8 mouse cellular contexts compared by ENCODE assay signal in the genomic region with DNA sequence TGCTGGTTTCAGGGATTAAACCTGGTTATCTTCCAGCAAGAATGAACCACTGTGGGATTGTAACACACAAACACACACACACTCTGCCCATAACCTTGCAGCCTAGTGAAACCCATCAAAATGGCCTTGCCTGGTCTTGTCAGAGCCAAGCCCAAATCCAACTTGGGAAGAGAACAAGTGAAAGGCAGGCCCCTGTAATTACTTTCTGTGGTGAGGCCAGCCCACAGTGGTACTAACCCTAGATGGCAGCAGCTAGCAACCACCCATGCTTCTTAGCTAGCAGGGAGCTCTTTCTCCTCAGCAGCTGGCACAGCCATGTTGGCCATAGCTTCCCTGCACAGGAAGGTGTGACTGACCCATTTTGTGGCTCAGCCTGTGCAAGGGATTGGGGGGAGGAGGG. TPM values are rescaled to one million over a fixed set of nuclear protein-coding genes. Genes with fewer than 3 reads are reported as not detected.
DNase-seq lines count a peak whose midpoint lies in the region; ATAC-seq lines count a peak whose summit lies in the region.

No protein-coding gene starts in this region.

- no peak overlapping the region for H3K4me2 ChIP-seq in limb, embryonic 11.5 days (ENCODE audit: low read depth, severe bottlenecking)
- H3K4me2 ChIP-seq in forebrain, embryonic 11.5 days (ENCODE audit: low read depth, low read length, severe bottlenecking) = no peak overlapping the region
- peak overlapping the region; percentile 95 for H3K4me2 ChIP-seq in intestine, embryonic 15.5 days (replicated peaks)

- H3K4me1 ChIP-seq in limb, embryonic 11.5 days (ENCODE audit: control insufficient read depth, insufficient read depth, low read length) = peaks cover 7% of the 10 kb centered on the region; the same call in 1 of the 2 replicates
- H3K4me1 ChIP-seq in limb, embryonic 10.5 days = peaks cover 33% of the 10 kb centered on the region
- H3K4me1 ChIP-seq in forebrain, embryonic 11.5 days (replicated peaks; ENCODE audit: control insufficient read depth, insufficient read depth, low read length) = peaks cover 12% of the 10 kb centered on the region; the same call in 1 of the 2 replicates
- peaks cover 23% of the 10 kb centered on the region for H3K4me1 ChIP-seq in intestine, embryonic 15.5 days (replicated peaks)

- ATAC-seq in limb, embryonic 11.5 days (ENCODE audit: insufficient number of reproducible peaks, low FRiP score, low TSS enrichment, low read depth) = no peak
- no peak for ATAC-seq in forebrain, embryonic 11.5 days (replicated peaks; ENCODE audit: low FRiP score)
- no peak for ATAC-seq in intestine, embryonic 15.5 days

- peaks cover 18% of the 10 kb centered on the region for H3K36me3 ChIP-seq in limb, embryonic 11.5 days (ENCODE audit: control insufficient read depth, insufficient read depth, low read length)
- peaks cover 69% of the 10 kb centered on the region for H3K36me3 ChIP-seq in limb, embryonic 10.5 days
- H3K36me3 ChIP-seq in forebrain, embryonic 11.5 days (ENCODE audit: control insufficient read depth, insufficient read depth, low read length) = peaks cover 11% of the 10 kb centered on the region; the same call in 1 of the 2 replicates
- H3K36me3 ChIP-seq in intestine, embryonic 15.5 days = peaks cover 17% of the 10 kb centered on the region

- no peak overlapping the region for H3K9ac ChIP-seq in limb, embryonic 11.5 days (ENCODE audit: low read length)
- no peak overlapping the region for H3K9ac ChIP-seq in forebrain, embryonic 11.5 days (ENCODE audit: low read length)
- no peak overlapping the region for H3K9ac ChIP-seq in intestine, embryonic 15.5 days

- peak; percentile 46 for DNase-seq in limb, embryonic 11.5 days (ENCODE audit: low spot score)
- no peak for DNase-seq in limb, embryonic 10.5 days (ENCODE audit: low spot score)
- peak; percentile 62 for DNase-seq in adipocyte (ENCODE audit: low spot score)
- peak; percentile 55 for DNase-seq in forebrain, embryonic 11.5 days (ENCODE audit: low spot score)
- peak; percentile 57 for DNase-seq in naive thymus-derived CD4-positive, alpha-beta T cell, adult 2 months (ENCODE audit: low read depth)
- DNase-seq in layer of hippocampus, postnatal 25 days (ENCODE audit: extremely low spot score in 1 of 2, low spot score in 1 of 2) = no peak
- DNase-seq in gastrocnemius, adult 18-20 months (ENCODE audit: low spot score) = no peak

- H3K27ac ChIP-seq in limb, embryonic 11.5 days (replicated peaks; ENCODE audit: low read depth, low read length) = no peak overlapping the region; the same call in 1 of the 2 replicates
- H3K27ac ChIP-seq in limb, embryonic 10.5 days = no peak overlapping the region
- H3K27ac ChIP-seq in forebrain, embryonic 11.5 days (ENCODE audit: low read depth, low read length) = no peak overlapping the region
- peak overlapping the region; percentile 98 for H3K27ac ChIP-seq in intestine, embryonic 15.5 days

- H3K4me3 ChIP-seq in limb, embryonic 11.5 days (ENCODE audit: low read depth, low read length) = no peak overlapping the region
- H3K4me3 ChIP-seq in limb, embryonic 10.5 days = no peak overlapping the region
- no peak overlapping the region for H3K4me3 ChIP-seq in forebrain, embryonic 11.5 days (ENCODE audit: low read depth, low read length)
- H3K4me3 ChIP-seq in intestine, embryonic 15.5 days (replicated peaks) = no peak overlapping the region

- no peaks in the 10 kb centered on the region for H3K9me3 ChIP-seq in limb, embryonic 11.5 days (ENCODE audit: control insufficient read depth, low read length)
- H3K9me3 ChIP-seq in limb, embryonic 10.5 days (replicated peaks) = no peaks in the 10 kb centered on the region
- no peaks in the 10 kb centered on the region for H3K9me3 ChIP-seq in forebrain, embryonic 11.5 days (ENCODE audit: control insufficient read depth, low read length)
- no peaks in the 10 kb centered on the region for H3K9me3 ChIP-seq in intestine, embryonic 15.5 days

- H3K27me3 ChIP-seq in limb, embryonic 11.5 days (ENCODE audit: control insufficient read depth, insufficient read depth, low read length) = no peaks in the 10 kb centered on the region
- no peaks in the 10 kb centered on the region for H3K27me3 ChIP-seq in limb, embryonic 10.5 days (ENCODE audit: low read depth, poor library complexity, severe bottlenecking)
- no peaks in the 10 kb centered on the region for H3K27me3 ChIP-seq in forebrain, embryonic 11.5 days (ENCODE audit: control insufficient read depth, insufficient read depth, low read length)
- H3K27me3 ChIP-seq in intestine, embryonic 15.5 days (replicated peaks) = no peaks in the 10 kb centered on the region

RNA-seq across cellular contexts. Expression of a gene that starts 1.2 kb away (rescaled TPM):
- 1.5 and 1.9 TPM in 2 replicates for polyA plus RNA-seq in limb, embryonic 11.5 days (2014; fragmentation: Nextera tagmentation; extraction: Ambion mirVana)
- polyA plus RNA-seq in limb, embryonic 10.5 days (2016; fragmentation: Nextera tagmentation; extraction: Ambion mirVana) = 1.2 and 1.3 TPM in 2 replicates
- 2.5 and 3.0 TPM in 2 replicates for polyA plus RNA-seq in forebrain, embryonic 11.5 days (2014; fragmentation: Nextera tagmentation; extraction: Ambion mirVana)
- 12.8 and 12.9 TPM in 2 replicates for polyA plus RNA-seq in intestine, embryonic 15.5 days (2015; fragmentation: Nextera tagmentation; extraction: Ambion mirVana)
- total RNA-seq in layer of hippocampus, postnatal 25 days (2021) = under 1 TPM; 0.23 to 0.25 TPM
- total RNA-seq in gastrocnemius, adult 18-20 months (2021) = 1 to 10 TPM; 2.2 to 2.4 TPM

Comparison
In these comparisons a context has a peak if more than half of its experiments do, and no peak if none do; other contexts are left out.
1. DNase-seq: peak in limb, embryonic 11.5 days (single experiment), adipocyte (single experiment), forebrain, embryonic 11.5 days (single experiment) and naive thymus-derived CD4-positive, alpha-beta T cell, adult 2 months (single experiment); none in limb, embryonic 10.5 days (single experiment), layer of hippocampus, postnatal 25 days (0 of 2) and gastrocnemius, adult 18-20 months (single experiment).